Mouse (Mus musculus) spleen, adult 2 months (tissue): ENCODE data around the gene Mapk10.

Source experiments
- CTCF ChIP-seq: fragments of 200-500 bp; IDR thresholded peaks from 2 replicates; pipeline ENCODE4 v1.5.1; 2011; ENCODE audit warnings: mild to moderate bottlenecking, inconsistent platforms; ENCODE audit not compliant: insufficient read depth, insufficient read length, insufficient replicate concordance; ENCODE audit errors: extremely low read depth
- POLR2A ChIP-seq: fragments of 200-500 bp; IDR thresholded peaks from 2 replicates; pipeline ENCODE4 v1.6.1; 2011; ENCODE audit warnings: low read depth, low read length, inconsistent platforms

DNA sequence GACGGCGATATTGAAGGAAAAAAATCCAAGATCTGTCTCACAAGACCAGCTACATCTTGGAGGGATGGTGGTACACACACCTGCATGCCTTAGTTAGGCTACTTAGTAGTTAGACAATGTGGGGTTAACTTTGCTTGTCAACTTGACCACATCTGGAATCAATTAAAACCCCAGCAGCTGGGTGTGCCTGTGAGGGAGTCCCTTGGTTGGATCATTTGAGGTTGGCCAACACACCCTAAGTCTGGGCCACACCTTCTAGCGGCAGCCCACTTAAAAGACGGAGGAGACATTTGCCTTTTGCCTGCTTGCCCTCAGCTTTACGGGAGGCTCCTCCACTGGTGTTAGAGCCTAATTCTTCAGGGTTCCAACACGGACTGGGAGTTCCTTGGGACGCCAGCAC lies 209.0 kb downstream of the Mapk10 start:
- TF ChIP-seq POLR2A = no peak
- no peak for TF ChIP-seq CTCF
